Mouse (Mus musculus) heart, postnatal 10 days (tissue): ENCODE measurements at regions not wholly inside any gene's neighbourhood (a gene's known extent, or its start where the extent isn't known, plus 50 kb on each side); places are given as distances from the start of the nearest gene placed in this dataset.

ENCODE experiments used
- DNase-seq, 2 experiments: peaks; one replicate each; pipeline ENCODE4 v3.0.0; 2021
- intact Hi-C: fragments of 180-260 bp; cut with DNase I; formaldehyde crosslinking; loops from one replicate; pipeline ENCODE4 v1.15.1; 2025

GRCm38 (mm10) chr16:64211895-64212294, 347.9 kb upstream of the Epha3 start:
- no peak for DNase-seq
- intact Hi-C loops = no loop called here

- DNase-seq = peak; percentile 4 to 6
- intact Hi-C loops = no loop called here
Measured at GRCm38 (mm10) chr16:64166676-64167407, 302.9 kb upstream of the Epha3 start.

- DNase-seq = no peak
- intact Hi-C loops = no loop called here
Measured at GRCm38 (mm10) chr16:64166036-64166435, 302.1 kb upstream of the Epha3 start.

- no peak for DNase-seq
- intact Hi-C loops = no loop called here
Measured at GRCm38 (mm10) chr16:64145687-64146535, 281.9 kb upstream of the Epha3 start.
